Mouse (Mus musculus): Measurements from ENCODE around the gene Atg14. TPM values are rescaled to one million over a fixed set of nuclear protein-coding genes. Genes with fewer than 3 reads are reported as not detected.

Gene Atg14
- polyA plus RNA-seq, 1 experiment = 8.5 TPM

- no peak for DNase-seq
- no peaks in the 10 kb centered on the region for H3K27me3 ChIP-seq (ENCODE audit: control insufficient read depth, insufficient read depth, low read length)
- 99% methylated on average over 2 of the region's 2 CpGs for WGBS
- H3K4me1 ChIP-seq (replicated peaks; ENCODE audit: control insufficient read depth, insufficient read depth, low read length) = no peaks in the 10 kb centered on the region
- H3K4me3 ChIP-seq (ENCODE audit: control insufficient read depth, insufficient read depth, low read length) = no peak overlapping the region
- TF ChIP-seq CTCF (IDR thresholded peaks at IDR 0.05; ENCODE audit: borderline replicate concordance, control insufficient read depth, extremely low read depth, insufficient read depth, low read length, poor library complexity) (no peak), POLR2A (IDR thresholded peaks at IDR 0.05; ENCODE audit: control insufficient read depth, extremely low read depth, insufficient read depth, low read length, poor library complexity) (no peak)
- no peak overlapping the region for H3K27ac ChIP-seq (ENCODE audit: control insufficient read depth, insufficient read depth, low read length)
- H3K36me3 ChIP-seq (ENCODE audit: control insufficient read depth, insufficient read depth, low read length) = no peaks in the 10 kb centered on the region
These were observed 42.6 kb downstream of the Atg14 start for GRCm38 (mm10) chr14:47527833-47528232.

GRCm38 (mm10) chr14:47525861-47526260 is 44.6 kb downstream of the Atg14 start:
- Histone ChIP-seq H3K27me3 (ENCODE audit: control insufficient read depth, insufficient read depth, low read length) (no peaks in the 10 kb centered on the region), H3K4me3 (ENCODE audit: control insufficient read depth, insufficient read depth, low read length) (no peak overlapping the region), H3K27ac (ENCODE audit: control insufficient read depth, insufficient read depth, low read length) (no peak overlapping the region), H3K36me3 (ENCODE audit: control insufficient read depth, insufficient read depth, low read length) (no peaks in the 10 kb centered on the region), H3K4me1 (replicated peaks; ENCODE audit: control insufficient read depth, insufficient read depth, low read length) (no peaks in the 10 kb centered on the region)
- no peak for DNase-seq
- no peak for TF ChIP-seq POLR2A (IDR thresholded peaks at IDR 0.05; ENCODE audit: control insufficient read depth, extremely low read depth, insufficient read depth, low read length, poor library complexity)
- TF ChIP-seq CTCF (IDR thresholded peaks at IDR 0.05; ENCODE audit: borderline replicate concordance, control insufficient read depth, extremely low read depth, insufficient read depth, low read length, poor library complexity) = no peak
- WGBS = 96% methylated on average over 5 of the region's 5 CpGs

- no peak for DNase-seq
- H3K27ac ChIP-seq (ENCODE audit: control insufficient read depth, insufficient read depth, low read length) = no peak overlapping the region
- H3K4me3 ChIP-seq (ENCODE audit: control insufficient read depth, insufficient read depth, low read length) = no peak overlapping the region
These were observed 45.1 kb downstream of the Atg14 start for GRCm38 (mm10) chr14:47525374-47525773.

GRCm38 (mm10) chr14:47522301-47522700 is 48.1 kb downstream of the Atg14 start:
- H3K27me3 ChIP-seq (ENCODE audit: control insufficient read depth, insufficient read depth, low read length) = no peaks in the 10 kb centered on the region
- peaks cover 2% of the 10 kb centered on the region; the same call in 1 of the 2 replicates for H3K4me1 ChIP-seq (replicated peaks; ENCODE audit: control insufficient read depth, insufficient read depth, low read length)
- no peaks in the 10 kb centered on the region for H3K36me3 ChIP-seq (ENCODE audit: control insufficient read depth, insufficient read depth, low read length)
- 87% methylated on average over 7 of the region's 7 CpGs for WGBS
- no peak for DNase-seq
- TF ChIP-seq POLR2A (IDR thresholded peaks at IDR 0.05; ENCODE audit: control insufficient read depth, extremely low read depth, insufficient read depth, low read length, poor library complexity) = no peak
- TF ChIP-seq CTCF (IDR thresholded peaks at IDR 0.05; ENCODE audit: borderline replicate concordance, control insufficient read depth, extremely low read depth, insufficient read depth, low read length, poor library complexity) = no peak
- no peak overlapping the region for H3K27ac ChIP-seq (ENCODE audit: control insufficient read depth, insufficient read depth, low read length)
- H3K4me3 ChIP-seq (ENCODE audit: control insufficient read depth, insufficient read depth, low read length) = no peak overlapping the region

More at GRCm38 (mm10) chr14:47525374-47525773, 45.1 kb downstream of the Atg14 start:
- Histone ChIP-seq H3K27me3 (ENCODE audit: control insufficient read depth, insufficient read depth, low read length) (no peaks in the 10 kb centered on the region), H3K36me3 (ENCODE audit: control insufficient read depth, insufficient read depth, low read length) (no peaks in the 10 kb centered on the region), H3K4me1 (replicated peaks; ENCODE audit: control insufficient read depth, insufficient read depth, low read length) (no peaks in the 10 kb centered on the region)
- TF ChIP-seq POLR2A (IDR thresholded peaks at IDR 0.05; ENCODE audit: control insufficient read depth, extremely low read depth, insufficient read depth, low read length, poor library complexity) (no peak), CTCF (IDR thresholded peaks at IDR 0.05; ENCODE audit: borderline replicate concordance, control insufficient read depth, extremely low read depth, insufficient read depth, low read length, poor library complexity) (no peak)
- whole genome bisulfite sequencing = 87% methylated on average over 8 of the region's 8 CpGs

- peaks cover 2% of the 10 kb centered on the region; the same call in 1 of the 2 replicates for H3K4me1 ChIP-seq (replicated peaks; ENCODE audit: control insufficient read depth, insufficient read depth, low read length)
- no peaks in the 10 kb centered on the region for H3K27me3 ChIP-seq (ENCODE audit: control insufficient read depth, insufficient read depth, low read length)
- H3K4me3 ChIP-seq (ENCODE audit: control insufficient read depth, insufficient read depth, low read length) = no peak overlapping the region
- DNase-seq = no peak
- H3K27ac ChIP-seq (ENCODE audit: control insufficient read depth, insufficient read depth, low read length) = no peak overlapping the region
- H3K36me3 ChIP-seq (ENCODE audit: control insufficient read depth, insufficient read depth, low read length) = no peaks in the 10 kb centered on the region
- 98% methylated on average over 1 of the region's 1 CpGs for WGBS
- no peak for TF ChIP-seq POLR2A (IDR thresholded peaks at IDR 0.05; ENCODE audit: control insufficient read depth, extremely low read depth, insufficient read depth, low read length, poor library complexity)
- no peak for TF ChIP-seq CTCF (IDR thresholded peaks at IDR 0.05; ENCODE audit: borderline replicate concordance, control insufficient read depth, extremely low read depth, insufficient read depth, low read length, poor library complexity)
These were observed 48.8 kb downstream of the Atg14 start for GRCm38 (mm10) chr14:47521609-47522008.

- no peaks in the 10 kb centered on the region for H3K36me3 ChIP-seq (ENCODE audit: control insufficient read depth, insufficient read depth, low read length)
- H3K27ac ChIP-seq (ENCODE audit: control insufficient read depth, insufficient read depth, low read length) = no peak overlapping the region
- TF ChIP-seq CTCF (IDR thresholded peaks at IDR 0.05; ENCODE audit: borderline replicate concordance, control insufficient read depth, extremely low read depth, insufficient read depth, low read length, poor library complexity) (no peak), POLR2A (IDR thresholded peaks at IDR 0.05; ENCODE audit: control insufficient read depth, extremely low read depth, insufficient read depth, low read length, poor library complexity) (no peak)
- no peaks in the 10 kb centered on the region for H3K27me3 ChIP-seq (ENCODE audit: control insufficient read depth, insufficient read depth, low read length)
- WGBS = 95% methylated on average over 13 of the region's 13 CpGs
- H3K4me1 ChIP-seq (replicated peaks; ENCODE audit: control insufficient read depth, insufficient read depth, low read length) = peaks cover 2% of the 10 kb centered on the region; the same call in 1 of the 2 replicates
- DNase-seq = no peak
- no peak overlapping the region for H3K4me3 ChIP-seq (ENCODE audit: control insufficient read depth, insufficient read depth, low read length)
These were observed 49.5 kb downstream of the Atg14 start for GRCm38 (mm10) chr14:47520751-47521449.
